Mouse (Mus musculus): ENCODE data around the gene Ofd1.

The Ofd1 gene

DNA sequence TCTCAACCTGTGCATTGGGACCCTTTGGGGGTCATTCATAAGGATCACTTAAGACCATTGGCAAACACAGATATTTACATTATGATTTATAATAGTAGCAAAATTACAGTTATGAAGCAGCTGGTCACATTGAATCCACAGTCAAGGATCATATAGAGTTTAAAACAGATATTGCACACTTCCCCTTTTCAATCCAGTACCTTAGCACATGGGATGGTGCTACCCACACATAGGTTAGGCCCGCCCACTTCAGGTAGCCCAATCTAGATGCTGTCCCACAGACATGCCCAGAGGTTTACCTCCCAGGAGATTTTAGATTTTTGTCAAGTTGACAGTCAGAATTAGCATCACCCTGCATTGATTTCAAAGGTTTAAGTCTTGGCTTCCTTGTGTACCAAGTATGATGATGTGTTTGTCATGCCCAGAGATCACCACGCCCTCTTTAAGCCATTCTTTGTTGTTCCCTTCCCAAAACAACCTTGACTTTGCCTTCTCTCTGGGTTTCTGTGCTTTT, 80.5 kb downstream of the Ofd1 start:
- no peak for DNase-seq (ENCODE audit: low read depth)

DNA sequence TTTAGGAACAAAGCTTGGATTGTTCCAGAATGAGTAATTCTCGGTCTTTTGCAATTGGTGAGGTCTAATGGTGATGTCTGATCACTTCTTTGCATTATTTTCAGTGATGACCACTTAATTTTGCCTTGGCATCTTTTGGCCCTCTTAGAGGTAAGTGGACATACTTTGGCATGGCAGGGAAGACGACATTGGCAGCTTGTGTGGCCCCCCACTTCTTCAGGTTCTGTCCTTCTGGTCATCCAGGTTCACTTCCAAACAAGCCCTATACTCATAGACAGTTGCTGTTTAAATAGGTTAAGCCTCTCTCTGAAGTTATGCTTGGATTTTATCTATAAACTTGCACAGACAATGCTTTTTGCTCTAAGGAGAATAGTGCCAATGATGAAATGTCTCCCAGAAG, 81.5 kb downstream of the Ofd1 start:
- DNase-seq (ENCODE audit: low read depth) = no peak

DNA sequence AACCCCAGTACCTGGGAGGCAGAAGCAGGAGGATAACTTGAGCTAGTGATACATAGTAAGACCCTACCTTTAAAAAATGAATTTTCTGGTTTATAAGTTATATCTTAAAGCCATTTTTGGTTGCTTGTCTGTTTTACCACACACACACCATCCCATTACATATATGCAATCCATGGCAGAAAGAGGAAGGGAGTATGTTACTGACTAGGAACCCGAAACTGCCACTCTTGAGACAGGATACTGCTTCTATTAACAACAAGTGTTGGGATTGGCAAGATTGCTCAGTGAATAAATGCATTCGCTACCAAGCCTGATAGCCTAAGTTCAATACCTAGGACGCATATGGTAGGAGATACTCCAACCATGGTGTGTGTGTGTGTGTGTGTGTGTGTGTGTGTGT, 84.2 kb downstream of the Ofd1 start:
- no peak for DNase-seq (ENCODE audit: low read depth)

DNA sequence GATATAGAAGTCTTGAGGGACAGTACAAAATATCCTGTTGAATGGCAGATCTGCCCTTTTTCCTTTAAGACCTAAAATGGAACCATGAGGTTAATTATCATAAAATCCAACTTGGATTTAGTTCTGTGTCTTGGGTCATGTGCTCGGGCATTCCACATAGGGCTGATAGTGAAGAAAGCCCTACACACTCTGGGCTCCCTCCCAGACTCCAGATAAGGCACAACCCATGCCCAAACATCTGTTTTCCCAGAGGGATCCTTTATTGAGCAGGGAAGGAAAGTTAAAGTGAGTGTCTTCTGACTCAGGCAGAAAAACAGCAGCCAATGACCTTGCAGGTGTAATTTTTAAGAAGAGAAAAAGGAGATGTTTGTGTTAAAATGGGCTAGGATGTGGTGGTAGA, 85.6 kb downstream of the Ofd1 start:
- no peak for DNase-seq (ENCODE audit: low read depth)

DNA sequence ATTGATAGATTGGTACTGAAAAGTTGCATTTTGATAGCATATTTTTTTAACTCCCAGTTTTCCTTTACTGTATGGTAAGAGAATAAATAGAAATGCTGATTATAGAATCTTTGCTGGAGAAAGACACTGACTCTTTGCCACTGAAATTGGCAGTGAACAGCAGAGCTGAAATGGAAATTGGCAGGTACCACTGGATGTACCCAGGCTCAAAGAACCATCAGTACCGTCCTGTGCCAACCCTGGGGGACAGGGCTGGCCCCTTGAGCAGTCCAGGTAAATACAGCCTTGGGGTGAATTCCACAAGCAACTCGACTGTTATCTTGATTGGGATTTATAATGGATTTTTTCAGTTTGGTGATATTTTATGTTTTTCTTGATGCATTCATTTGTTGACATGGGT, 87.1 kb downstream of the Ofd1 start:
- DNase-seq (ENCODE audit: low read depth) = no peak

DNA sequence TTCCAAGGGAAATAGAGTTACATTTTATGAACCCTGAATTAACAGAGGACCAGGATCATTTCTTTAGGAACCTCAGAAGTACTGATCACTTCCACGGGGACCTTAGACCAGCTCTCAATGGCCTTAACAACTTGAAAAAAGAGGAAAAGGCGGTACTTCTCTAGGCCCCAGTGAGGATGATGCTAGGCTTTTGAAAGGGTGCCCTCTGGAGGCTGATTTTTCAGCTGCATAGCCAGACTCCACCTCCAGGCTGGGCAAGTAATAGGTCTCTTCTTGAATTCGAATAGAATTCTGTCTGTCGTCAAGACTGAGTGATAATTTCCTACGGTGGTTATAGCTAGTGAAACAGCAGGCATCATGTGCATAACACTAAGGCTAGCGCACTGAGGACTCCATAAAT, 88.7 kb downstream of the Ofd1 start:
- DNase-seq (ENCODE audit: low read depth) = peak; percentile 40

DNA sequence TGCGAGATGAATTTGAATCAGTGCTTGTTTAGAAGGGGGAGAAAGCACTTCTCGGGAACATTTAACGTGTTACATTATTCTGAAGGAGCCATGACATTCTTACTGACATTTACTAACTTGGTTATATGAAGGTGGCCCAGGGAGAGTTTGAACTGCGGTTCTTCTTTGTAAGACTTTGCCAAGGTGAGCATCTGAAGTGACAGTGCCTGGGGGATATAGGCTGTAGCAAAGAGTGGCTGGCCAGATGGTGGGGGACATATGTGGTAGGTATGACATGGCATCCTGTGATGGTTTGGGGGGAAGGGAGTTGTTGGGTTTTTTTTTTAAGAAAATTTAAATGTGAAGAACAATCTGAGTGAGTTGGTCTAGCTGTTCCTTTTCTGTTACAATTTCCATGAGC, 91.9 kb downstream of the Ofd1 start:
- no peak for DNase-seq (ENCODE audit: low read depth)

DNA sequence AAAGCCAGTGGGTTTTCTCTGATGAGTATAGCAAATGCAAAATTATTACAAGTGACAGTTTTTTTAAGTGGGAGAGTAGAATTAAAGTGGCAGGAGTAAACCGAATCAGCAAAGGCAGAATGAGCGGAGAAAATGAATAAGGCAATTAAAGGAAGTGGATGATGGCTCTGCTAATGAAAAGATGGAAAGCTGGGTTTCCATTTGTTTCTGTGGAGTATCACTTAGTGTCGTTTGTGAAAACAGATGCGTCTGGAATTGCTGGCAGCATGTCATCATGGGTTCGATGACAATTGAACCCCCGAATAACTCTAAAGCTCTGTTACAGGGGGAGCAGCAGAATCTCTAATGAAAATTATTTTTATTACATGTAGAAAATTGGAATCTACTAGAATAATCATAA, 92.4 kb downstream of the Ofd1 start:
- DNase-seq (ENCODE audit: low read depth) = no peak

DNA sequence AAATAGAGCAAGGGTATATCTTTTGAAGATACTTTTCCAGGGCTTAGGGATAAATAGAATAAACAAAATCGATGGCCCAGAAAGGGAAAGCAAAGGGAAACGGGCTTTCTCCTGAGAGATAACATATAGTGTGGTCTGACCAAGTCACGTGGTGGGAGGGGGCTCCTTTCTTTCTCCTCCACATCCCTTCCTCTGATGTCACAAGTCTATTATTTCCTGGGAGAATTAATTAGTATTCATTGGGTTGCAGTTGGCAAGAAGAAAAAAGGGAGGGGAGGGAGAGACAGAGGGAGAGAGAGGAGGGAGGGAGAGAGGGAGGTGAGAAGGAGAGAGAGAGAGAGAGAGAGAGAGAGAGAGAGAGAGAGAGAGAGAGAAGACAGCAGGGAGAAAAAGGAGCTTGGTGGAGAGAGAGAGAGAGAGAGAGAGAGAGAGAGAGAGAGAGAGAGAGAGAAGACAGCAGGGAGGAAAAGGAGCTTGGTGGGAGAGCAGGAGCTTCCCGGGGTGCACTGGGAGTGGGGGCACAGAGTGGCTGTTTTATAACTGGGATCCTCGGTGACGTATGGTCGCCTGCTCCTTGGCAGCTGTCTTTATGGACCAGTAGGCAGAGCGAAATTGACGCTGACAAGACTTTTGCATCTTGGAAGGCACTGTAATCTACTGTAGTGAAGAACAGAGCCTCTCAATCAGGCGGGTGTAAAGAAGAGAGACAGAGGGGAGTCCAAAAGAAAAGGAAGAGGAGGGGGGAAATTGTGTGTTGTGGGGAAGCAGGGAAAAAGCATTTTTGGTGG, 96.1 kb downstream of the Ofd1 start:
- no peak for DNase-seq (ENCODE audit: low read depth)

DNA sequence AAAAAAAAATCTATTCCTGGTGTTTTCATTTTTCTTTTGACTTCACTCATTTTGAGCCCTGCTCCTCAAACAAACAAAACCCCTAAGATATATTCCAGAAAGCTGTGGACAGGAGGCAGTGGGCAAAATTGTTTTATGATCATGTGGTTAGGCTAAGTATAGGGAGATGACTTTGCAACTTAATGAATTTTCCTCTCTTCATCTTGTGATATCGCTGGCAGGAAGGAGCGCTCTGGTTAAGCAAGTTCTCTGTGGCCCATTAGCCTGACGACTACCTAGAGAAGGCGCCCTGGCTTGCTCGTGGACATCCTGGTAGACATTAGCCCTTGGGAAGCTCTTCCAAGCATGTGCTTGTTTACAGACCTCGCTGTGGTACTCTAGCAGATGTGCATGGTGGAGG, 98.7 kb downstream of the Ofd1 start:
- no peak for DNase-seq (ENCODE audit: low read depth)
